Mouse (Mus musculus): ENCODE results near the gene Bpifb9b. TPM values are rescaled to one million over a fixed set of nuclear protein-coding genes. Genes with fewer than 3 reads are reported as not detected.
"Not testable (repeated sequence)": the region's sequence is repeated elsewhere in the genome, so short reads cannot be mapped to it uniquely, and the experiment has no call there.

Gene Bpifb9b
- not detected for total RNA-seq (2021)

DNA sequence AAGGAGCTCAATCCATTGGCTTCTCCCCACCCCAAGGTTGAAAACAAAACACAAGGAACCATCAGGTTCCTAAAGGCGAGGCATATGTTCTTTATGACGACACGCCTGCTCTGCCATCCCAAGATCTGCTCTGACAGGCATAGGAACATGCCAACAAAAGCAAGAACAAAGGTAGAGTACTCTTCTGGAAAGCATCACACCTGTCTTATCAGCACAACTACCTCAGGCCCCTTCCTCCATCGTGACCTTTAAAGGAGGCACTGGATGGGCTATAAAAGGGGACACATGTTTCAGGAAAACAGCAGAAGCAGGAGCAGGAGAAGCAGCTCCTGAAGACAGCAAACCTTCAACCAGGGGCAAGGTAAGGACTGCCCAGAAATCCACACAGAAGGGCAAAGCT is at the start of gene Bpifb9b:
Bpifb9b (plus strand) TSS at position 301 of the 400 bp plus-strand sequence.
- intact Hi-C loops (cut with DNase I), result loop anchor here (2.0 kb wide), 1 partner anchor 48 kb away; no protein-coding TSS in a partner anchor
- not testable (repeated sequence) for DNase-seq

GRCm38 (mm10) chr2:154257554-154257953 is 49.5 kb upstream of the Bpifb9b start, which contains the start of gene Bpifb9a:
TSS of gene Bpifb9a (plus strand) at chr2:154257854.
- DNase-seq; intact Hi-C loops (cut with DNase I): not testable (repeated sequence)

DNA sequence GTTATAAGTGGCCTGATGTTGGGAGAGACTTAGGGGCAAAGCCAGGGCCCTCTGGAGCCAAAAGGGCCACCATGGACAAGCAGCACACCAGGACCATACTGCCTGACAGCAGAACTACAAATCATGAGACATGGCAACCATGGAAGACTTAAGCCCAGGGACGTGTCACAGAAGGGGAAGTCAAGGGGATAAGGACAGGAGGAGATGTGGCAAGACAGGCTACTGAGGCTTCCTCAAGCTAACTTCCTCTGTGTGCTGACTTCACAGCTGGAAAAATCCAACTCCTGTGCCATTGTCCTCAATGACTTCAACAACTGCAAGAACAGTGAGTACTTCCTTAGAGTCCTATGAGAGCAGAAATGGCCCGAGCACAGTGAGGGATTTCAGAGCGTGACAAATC is 42.6 kb upstream of the Bpifb9b start:
- intact Hi-C loops (cut with DNase I), result not testable (repeated sequence)

GRCm38 (mm10) chr2:154291866-154292265 is 15.2 kb upstream of the Bpifb9b start:
- not testable (repeated sequence) for DNase-seq
- intact Hi-C loops (cut with DNase I), result loop anchor here (5.0 kb wide), 1 partner anchor 120 kb away; no protein-coding TSS in a partner anchor

More for the DNA sequence above, 42.6 kb upstream of the Bpifb9b start:
- DNase-seq, result not testable (repeated sequence)

DNA sequence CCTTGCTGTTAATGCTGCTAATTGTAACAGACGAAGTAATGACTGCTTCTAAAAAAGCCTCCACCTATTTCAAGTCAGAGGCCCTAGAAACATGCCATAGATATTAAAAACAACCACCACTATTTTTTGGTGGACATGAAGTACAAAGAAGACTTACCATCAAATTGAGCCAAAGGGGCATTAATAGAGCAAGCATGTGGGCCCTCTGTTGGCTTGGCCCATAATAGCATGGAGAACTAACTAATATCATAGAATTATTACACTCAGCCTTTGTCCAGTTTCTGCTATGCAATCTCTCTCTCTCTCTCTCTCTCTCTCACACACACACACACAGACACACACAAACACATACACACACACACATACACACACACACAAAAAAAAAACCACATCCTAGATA is 14.2 kb upstream of the Bpifb9b start:
- intact Hi-C loops (cut with DNase I), result loop anchor here (5.0 kb wide), 1 partner anchor 121 kb away; no protein-coding TSS in a partner anchor
- DNase-seq, result no peak

DNA sequence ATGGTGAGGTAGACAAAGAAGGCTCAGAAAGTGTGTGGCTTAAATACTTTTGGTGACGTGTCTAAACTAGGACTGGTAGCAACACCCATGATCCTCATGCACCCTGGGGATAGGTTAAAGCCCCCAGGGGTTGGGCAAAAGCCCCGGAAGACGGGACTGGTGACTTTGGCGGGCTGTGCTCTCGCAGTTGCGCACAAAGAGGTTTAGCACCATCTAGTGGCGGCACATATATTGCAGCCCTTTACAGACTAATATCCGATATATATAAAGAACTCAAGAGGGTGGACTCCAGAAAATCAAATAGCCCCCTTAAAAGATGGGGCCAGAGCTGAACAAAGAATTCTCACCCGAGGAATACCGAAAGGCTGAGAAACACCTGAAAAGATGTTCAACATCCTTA is 12.3 kb upstream of the Bpifb9b start:
- DNase-seq, result peak; percentile 33 to 53
- intact Hi-C loops (cut with DNase I), result loop anchor here (1.0 to 5.0 kb wide), 2 partner anchors 79 to 122 kb away; no protein-coding TSS in a partner anchor

DNA sequence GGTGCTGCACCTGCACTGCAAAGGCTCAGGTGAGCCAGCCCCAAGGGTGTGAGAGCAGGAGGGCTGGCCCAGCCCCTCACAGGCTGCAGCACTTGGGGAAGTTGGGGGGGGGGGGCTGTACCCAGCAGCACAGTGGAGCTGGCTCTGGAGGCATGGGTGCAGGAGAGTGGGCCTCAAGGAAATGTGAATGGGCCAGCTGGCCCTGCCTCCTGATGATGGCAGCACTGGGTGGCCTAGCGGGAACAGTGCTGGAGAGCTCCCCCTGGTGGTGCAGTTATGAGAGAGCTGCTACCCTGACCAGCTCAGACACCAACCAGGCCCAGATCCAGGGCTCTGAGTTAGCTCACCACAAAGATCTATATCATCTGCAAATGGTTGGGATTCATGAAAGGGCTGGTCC is 6.5 kb upstream of the Bpifb9b start:
- peak; percentile 33 to 62 for DNase-seq
- intact Hi-C loops (cut with DNase I), result no loop called here

- no peak for DNase-seq
- intact Hi-C loops (cut with DNase I), result no loop called here
Measured at GRCm38 (mm10) chr2:154301763-154302162, 5.3 kb upstream of the Bpifb9b start.

GRCm38 (mm10) chr2:154304604-154305003 is 2.4 kb upstream of the Bpifb9b start:
- DNase-seq; intact Hi-C loops (cut with DNase I): not testable (repeated sequence)

- DNase-seq; intact Hi-C loops (cut with DNase I): not testable (repeated sequence)
Measured at GRCm38 (mm10) chr2:154313771-154314170, 6.7 kb downstream of the Bpifb9b start.

- DNase-seq, result no peak
- intact Hi-C loops (cut with DNase I), result no loop called here
Measured at GRCm38 (mm10) chr2:154326852-154327251, 19.8 kb downstream of the Bpifb9b start.

- no peak for DNase-seq
- intact Hi-C loops (cut with DNase I), result no loop called here
Measured at GRCm38 (mm10) chr2:154335572-154335971, 28.5 kb downstream of the Bpifb9b start.

DNA sequence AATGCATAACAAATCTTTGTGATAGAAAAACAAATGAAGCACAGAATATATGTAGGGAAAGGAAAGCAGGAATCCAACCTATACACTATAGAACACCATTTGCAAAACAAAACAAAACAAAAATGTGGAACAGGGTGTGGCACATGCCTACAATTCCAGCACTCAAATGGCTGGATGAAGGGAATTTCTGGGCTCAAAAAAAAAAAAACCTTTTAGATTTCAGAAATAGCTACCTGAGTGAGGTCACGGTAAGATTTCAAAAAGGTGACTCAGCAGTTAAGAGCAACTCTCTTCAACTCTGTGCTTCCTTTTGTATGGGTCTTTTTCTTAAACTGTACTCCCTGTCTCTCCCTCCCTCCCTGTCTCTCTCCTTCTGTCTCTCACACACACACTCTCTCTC is 31.1 kb downstream of the Bpifb9b start:
- no peak for DNase-seq
- intact Hi-C loops (cut with DNase I), result no loop called here

GRCm38 (mm10) chr2:154339356-154339755 is 32.3 kb downstream of the Bpifb9b start:
- intact Hi-C loops (cut with DNase I), result no loop called here
- DNase-seq, result no peak

DNA sequence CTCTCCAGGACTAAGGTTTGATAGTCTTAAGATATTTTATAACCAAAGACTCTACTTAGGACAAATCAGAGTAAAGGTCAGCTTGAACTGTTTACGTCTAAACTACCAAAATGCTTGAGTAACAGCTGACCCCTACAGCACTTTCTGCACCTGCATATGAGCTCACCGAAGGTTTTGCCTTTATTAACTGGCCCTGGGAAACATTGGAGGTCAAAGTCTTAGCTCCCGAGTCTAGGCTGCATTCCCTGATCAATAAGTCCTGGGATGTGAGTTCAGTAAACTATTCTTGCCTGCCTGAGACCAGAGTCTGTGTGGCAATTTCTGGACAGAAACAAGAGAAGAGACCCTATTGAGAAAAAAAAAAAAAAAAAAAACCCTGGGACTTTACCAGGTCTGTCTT is 41.1 kb downstream of the Bpifb9b start:
- intact Hi-C loops (cut with DNase I), result no loop called here
- DNase-seq, result no peak

DNA sequence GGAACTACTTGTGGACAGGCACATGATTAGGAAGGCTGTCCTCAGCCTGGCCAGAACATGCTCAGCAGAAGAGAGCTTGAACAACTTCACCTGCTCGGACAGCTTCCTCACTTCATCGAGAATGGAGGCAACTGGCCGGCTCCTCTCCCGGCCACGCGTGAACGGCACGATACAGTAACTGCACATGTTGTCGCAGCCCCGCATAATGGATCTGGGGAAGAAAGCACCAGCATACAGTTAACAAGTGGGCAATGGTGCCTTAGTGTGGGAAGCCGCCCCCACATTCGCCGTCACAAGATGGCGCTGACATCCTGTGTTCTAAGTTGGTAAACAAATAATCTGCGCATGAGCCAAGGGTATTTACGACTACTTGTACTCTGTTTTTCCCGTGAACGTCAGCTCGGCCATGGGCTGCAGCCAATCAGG is 47.0 kb downstream of the Bpifb9b start:
- intact Hi-C loops (cut with DNase I); DNase-seq: not testable (repeated sequence)

GRCm38 (mm10) chr2:154367510-154367909 is 60.5 kb downstream of the Bpifb9b start:
- DNase-seq, result no peak

More at GRCm38 (mm10) chr2:154367510-154367909, 60.5 kb downstream of the Bpifb9b start:
- intact Hi-C loops (cut with DNase I), result no loop called here

Other genes with a start within 250 kb of the Bpifb9b start
- not detected for gene Bpifa3, start 176.9 kb upstream of the Bpifb9b start, total RNA-seq (2021)
- not detected for gene Bpifa1, start 164.3 kb upstream of the Bpifb9b start, total RNA-seq (2021)
- gene Bpifa5, start 144.6 kb upstream of the Bpifb9b start, total RNA-seq (2021), result not detected
- gene Bpifb1, start 116.4 kb upstream of the Bpifb9b start, total RNA-seq (2021), result not detected
- gene Bpifb5, start 83.5 kb upstream of the Bpifb9b start, total RNA-seq (2021), result not detected
- gene Bpifb9a, start 49.4 kb upstream of the Bpifb9b start, total RNA-seq (2021), result not detected
- 10 to 100 TPM; 20.4 to 23.7 TPM for gene Cdk5rap1, start 65.8 kb downstream of the Bpifb9b start, total RNA-seq (2021)
- 10 to 100 TPM; 70.2 to 99.0 TPM for gene Snta1, start 100.9 kb downstream of the Bpifb9b start, total RNA-seq (2021)
- 10 to 100 TPM; 13.7 to 15.9 TPM for gene Cbfa2t2, start 129.3 kb downstream of the Bpifb9b start, total RNA-seq (2021)
- gene 1700003F12Rik, start 239.9 kb downstream of the Bpifb9b start, total RNA-seq (2021), result not detected
- gene Actl10, start 244.5 kb downstream of the Bpifb9b start, total RNA-seq (2021), result not detected